Comparison of ENCODE assay signal across 8 mouse cellular contexts in the genomic region with DNA sequence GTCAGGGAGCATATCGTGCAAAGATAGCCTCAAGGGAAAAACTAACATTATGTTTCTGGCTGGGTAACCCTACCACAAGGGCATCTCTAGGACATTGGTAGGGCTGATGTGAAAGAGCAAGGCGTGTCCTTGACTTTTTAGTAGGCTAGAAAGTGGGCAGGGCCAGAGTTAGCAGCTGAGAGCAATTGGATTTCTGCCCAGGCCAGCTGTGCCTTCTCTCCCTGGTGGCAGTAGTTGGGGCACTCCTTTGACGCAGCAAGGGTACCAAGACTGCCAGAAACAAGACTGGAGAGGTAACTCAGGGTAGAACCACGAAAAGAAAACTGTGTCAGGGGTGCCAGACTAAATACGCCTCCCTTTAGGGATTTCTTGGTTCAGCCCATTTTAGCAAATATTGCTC.
DNase-seq lines count a peak whose midpoint lies in the region; ATAC-seq and TF ChIP-seq lines count a peak whose summit lies in the region.

No protein-coding gene starts in this region.

- no peak for TF ChIP-seq CTCF in thymus, adult 2 months (IDR thresholded peaks at IDR 0.05; ENCODE audit: borderline replicate concordance, control insufficient read depth, extremely low read depth, insufficient read depth, low read length, poor library complexity)

- no peak overlapping the region for H3K9ac ChIP-seq in embryonic facial prominence, embryonic 14.5 days (ENCODE audit: low read depth, low read length)
- no peak overlapping the region for H3K9ac ChIP-seq in stomach, embryonic 15.5 days

- no peaks in the 10 kb centered on the region for H3K36me3 ChIP-seq in embryonic facial prominence, embryonic 14.5 days (ENCODE audit: control insufficient read depth, insufficient read depth, low read length)
- no peaks in the 10 kb centered on the region for H3K36me3 ChIP-seq in embryonic facial prominence, embryonic 10.5 days (replicated peaks)
- no peaks in the 10 kb centered on the region for H3K36me3 ChIP-seq in stomach, embryonic 15.5 days
- no peaks in the 10 kb centered on the region for H3K36me3 ChIP-seq in thymus, adult 2 months (ENCODE audit: control insufficient read depth, insufficient read depth, low read length)

- no peak overlapping the region for H3K4me2 ChIP-seq in embryonic facial prominence, embryonic 14.5 days (ENCODE audit: low read depth, low read length)
- H3K4me2 ChIP-seq in stomach, embryonic 15.5 days, result no peak overlapping the region

- WGBS in embryonic facial prominence, embryonic 14.5 days, result 57% methylated on average over 5 of the region's 5 CpGs
- WGBS in embryonic facial prominence, embryonic 10.5 days, result 78% methylated on average over 5 of the region's 5 CpGs
- WGBS in stomach, embryonic 15.5 days, result 59% methylated on average over 5 of the region's 5 CpGs
- 70% methylated on average over 5 of the region's 5 CpGs for WGBS in thymus, adult 2 months

- no peak overlapping the region for H3K4me3 ChIP-seq in embryonic facial prominence, embryonic 14.5 days (ENCODE audit: low read depth, low read length)
- H3K4me3 ChIP-seq in embryonic facial prominence, embryonic 10.5 days, result no peak overlapping the region
- no peak overlapping the region for H3K4me3 ChIP-seq in stomach, embryonic 15.5 days (replicated peaks)
- no peak overlapping the region for H3K4me3 ChIP-seq in thymus, adult 2 months (ENCODE audit: control insufficient read depth, insufficient read depth, low read length)

- no peaks in the 10 kb centered on the region for H3K9me3 ChIP-seq in embryonic facial prominence, embryonic 14.5 days (ENCODE audit: control insufficient read depth, low read length)
- no peaks in the 10 kb centered on the region for H3K9me3 ChIP-seq in embryonic facial prominence, embryonic 10.5 days
- H3K9me3 ChIP-seq in stomach, embryonic 15.5 days, result no peaks in the 10 kb centered on the region

- H3K27me3 ChIP-seq in embryonic facial prominence, embryonic 14.5 days (replicated peaks; ENCODE audit: control insufficient read depth, insufficient read depth, low read length), result no peaks in the 10 kb centered on the region
- H3K27me3 ChIP-seq in embryonic facial prominence, embryonic 10.5 days (replicated peaks; ENCODE audit: low read depth, poor library complexity, severe bottlenecking), result no peaks in the 10 kb centered on the region
- no peaks in the 10 kb centered on the region for H3K27me3 ChIP-seq in stomach, embryonic 15.5 days (replicated peaks)
- no peaks in the 10 kb centered on the region for H3K27me3 ChIP-seq in thymus, adult 2 months (ENCODE audit: control insufficient read depth, insufficient read depth, low read length)

- DNase-seq in embryonic facial prominence, embryonic 14.5 days (ENCODE audit: low spot score), result peak; percentile 24
- no peak for DNase-seq in embryonic facial prominence, embryonic 10.5 days (ENCODE audit: low spot score)
- DNase-seq in testis, postnatal 10 days (ENCODE audit: low spot score), result peak; percentile 45
- DNase-seq in testis, postnatal 14 days (ENCODE audit: low spot score), result no peak
- peak; percentile 74 for DNase-seq in kidney, adult 9 months
- DNase-seq in thymus, adult 2 months, result no peak
- no peak for DNase-seq in natural killer cell, adult 2 months (ENCODE audit: low spot score in 2 of 2)

- no peak for TF ChIP-seq POLR2A in thymus, adult 2 months (IDR thresholded peaks at IDR 0.05; ENCODE audit: control insufficient read depth, extremely low read depth, insufficient read depth, low read length, poor library complexity)

- H3K4me1 ChIP-seq in embryonic facial prominence, embryonic 14.5 days (ENCODE audit: control insufficient read depth, insufficient read depth, low read length), result 0 out of 2 replicates have a peak, but pooled peaks cover 6% of the 10 kb centered on the region
- H3K4me1 ChIP-seq in embryonic facial prominence, embryonic 10.5 days, result no peaks in the 10 kb centered on the region
- no peaks in the 10 kb centered on the region for H3K4me1 ChIP-seq in stomach, embryonic 15.5 days
- H3K4me1 ChIP-seq in thymus, adult 2 months (replicated peaks; ENCODE audit: control insufficient read depth, insufficient read depth, low read length), result no peaks in the 10 kb centered on the region

- no peak for ATAC-seq in embryonic facial prominence, embryonic 14.5 days (ENCODE audit: low read depth)
- peak; percentile 43; the same call in 1 of the 2 replicates for ATAC-seq in stomach, embryonic 15.5 days (ENCODE audit: insufficient read depth, low FRiP score, low read depth)

- no peak overlapping the region for H3K27ac ChIP-seq in embryonic facial prominence, embryonic 14.5 days (replicated peaks; ENCODE audit: low read depth, low read length)
- H3K27ac ChIP-seq in embryonic facial prominence, embryonic 10.5 days (replicated peaks), result no peak overlapping the region
- H3K27ac ChIP-seq in stomach, embryonic 15.5 days, result no peak overlapping the region
- H3K27ac ChIP-seq in thymus, adult 2 months (ENCODE audit: control insufficient read depth, insufficient read depth, low read length), result no peak overlapping the region

Comparison
In these comparisons a context has a peak if more than half of its experiments do, and no peak if none do; other contexts are left out.
1. DNase-seq: peak in embryonic facial prominence, embryonic 14.5 days (single experiment), testis, postnatal 10 days (single experiment) and kidney, adult 9 months (single experiment); none in embryonic facial prominence, embryonic 10.5 days (single experiment), testis, postnatal 14 days (single experiment), thymus, adult 2 months (single experiment) and natural killer cell, adult 2 months (0 of 2).